In the genomic region with DNA sequence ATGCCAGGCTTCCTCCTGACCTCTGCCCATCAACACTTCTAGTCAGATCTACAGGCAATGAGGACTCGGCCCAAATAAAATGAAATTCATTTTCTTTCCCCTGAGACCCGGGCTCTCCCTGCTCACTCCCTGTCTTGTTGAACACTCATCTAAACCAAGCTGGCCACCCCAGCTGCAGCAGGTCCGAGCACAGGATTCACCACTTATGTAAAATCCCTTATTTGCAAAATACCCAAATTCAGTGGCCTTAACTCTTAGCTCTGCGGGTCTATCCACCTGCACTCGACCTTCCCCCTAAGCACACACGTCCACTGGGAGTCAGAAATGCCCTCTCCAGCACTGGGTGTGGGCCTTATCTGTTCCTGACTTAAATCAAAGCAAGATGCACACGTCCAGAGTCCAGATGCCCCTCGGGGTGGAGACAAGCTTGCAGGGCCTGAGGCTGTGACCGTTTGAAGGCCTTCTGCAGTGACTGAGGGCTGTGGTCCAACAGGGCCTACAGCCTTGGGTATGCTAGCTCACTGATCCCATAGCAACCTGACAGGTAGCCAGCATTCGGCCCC, we compare ENCODE assay signal across 24 mouse cellular contexts. TPM values are rescaled to one million over a fixed set of nuclear protein-coding genes. Genes with fewer than 3 reads are reported as not detected.
DNase-seq lines count a peak whose midpoint lies in the region; ATAC-seq and TF ChIP-seq lines count a peak whose summit lies in the region.
"Had no signal": no experiment of that assay in that cellular context is flagged by ENCODE, and none has a peak within 500 bp of the region (broad histone marks: within the 10 kb centered on the region; RNA-seq: fewer than 3 reads in every experiment).

No protein-coding gene starts in this region.

- no peak for ATAC-seq in heart, embryonic 13.5 days (ENCODE audit: extremely low read depth, insufficient number of reproducible peaks, low FRiP score, low TSS enrichment)
- peak; percentile 47; the same call in 1 of the 2 replicates for ATAC-seq in intestine, embryonic 15.5 days
- ATAC-seq in intestine, postnatal 0 days, result no peak
- no peak for ATAC-seq in cerebellum, adult (ENCODE audit: insufficient number of reproducible peaks, low FRiP score, low TSS enrichment)
- ATAC-seq: CD4-positive, CD25-positive, alpha-beta regulatory T cell, adult 4 months; forebrain, embryonic 13.5 days; forebrain, embryonic 16.5 days; Patski had no signal

- 57% methylated on average over 10 of the region's 10 CpGs for WGBS in heart, embryonic 13.5 days
- 58% methylated on average over 10 of the region's 10 CpGs for WGBS in intestine, embryonic 15.5 days
- 59% methylated on average over 10 of the region's 10 CpGs for WGBS in intestine, postnatal 0 days

- no peak overlapping the region for H3K4me3 ChIP-seq in heart, embryonic 13.5 days
- H3K4me3 ChIP-seq in intestine, embryonic 15.5 days (replicated peaks), result no peak overlapping the region
- H3K4me3 ChIP-seq in intestine, postnatal 0 days (ENCODE audit: low read depth, low read length), result no peak overlapping the region
- H3K4me3 ChIP-seq: forebrain, embryonic 10.5 days; forebrain, embryonic 13.5 days; heart, adult 2 months; hindbrain, embryonic 15.5 days had no signal

- peaks cover 8% of the 10 kb centered on the region; the same call in 1 of the 2 replicates for H3K36me3 ChIP-seq in heart, embryonic 13.5 days
- H3K36me3 ChIP-seq in intestine, embryonic 15.5 days, result no peaks in the 10 kb centered on the region
- H3K36me3 ChIP-seq in intestine, postnatal 0 days (ENCODE audit: control insufficient read depth, insufficient read depth), result peaks cover 17% of the 10 kb centered on the region
- H3K36me3 ChIP-seq: forebrain, embryonic 10.5 days; hindbrain, embryonic 15.5 days had no signal

- no peak for DNase-seq in heart, postnatal 10 days
- peak; percentile 46 for DNase-seq in MN1 (ENCODE audit: low spot score)
- DNase-seq: adrenal gland, adult 2 months; adrenal gland, postnatal 25 days; cerebellum, adult 18-20 months; cerebellum, adult 9-10 months; cerebellum, postnatal 14 days; gastrocnemius, postnatal 10 days; gastrocnemius, postnatal 36 days; heart, adult 2 months; heart, postnatal 14 days; heart, postnatal 4 days; kidney, adult 11 months; kidney, adult 8-10 months had no signal

- H3K27ac ChIP-seq in heart, embryonic 13.5 days (replicated peaks), result no peak overlapping the region
- no peak overlapping the region for H3K27ac ChIP-seq in intestine, embryonic 15.5 days
- H3K27ac ChIP-seq in intestine, postnatal 0 days (ENCODE audit: low read depth, low read length), result no peak overlapping the region
- H3K27ac ChIP-seq: forebrain, embryonic 10.5 days; forebrain, embryonic 13.5 days; heart, adult 2 months; hindbrain, embryonic 15.5 days had no signal

- no peaks in the 10 kb centered on the region for H3K9me3 ChIP-seq in heart, embryonic 13.5 days
- H3K9me3 ChIP-seq in intestine, embryonic 15.5 days, result no peaks in the 10 kb centered on the region
- H3K9me3 ChIP-seq in intestine, postnatal 0 days (ENCODE audit: control insufficient read depth), result no peaks in the 10 kb centered on the region
- H3K9me3 ChIP-seq: forebrain, embryonic 13.5 days; hindbrain, embryonic 15.5 days had no signal

- intact Hi-C loops in heart, postnatal 10 days (cut with DNase I), result no loop called here

- no peaks in the 10 kb centered on the region for H3K27me3 ChIP-seq in heart, embryonic 13.5 days (replicated peaks)
- no peaks in the 10 kb centered on the region for H3K27me3 ChIP-seq in intestine, embryonic 15.5 days (replicated peaks)
- H3K27me3 ChIP-seq in intestine, postnatal 0 days (replicated peaks; ENCODE audit: control insufficient read depth, insufficient read depth, low read length), result no peaks in the 10 kb centered on the region
- H3K27me3 ChIP-seq: forebrain, embryonic 13.5 days; hindbrain, embryonic 15.5 days; Patski had no signal

- H3K4me2 ChIP-seq in heart, embryonic 13.5 days, result no peak overlapping the region
- H3K4me2 ChIP-seq in intestine, embryonic 15.5 days (replicated peaks), result 0 out of 2 replicates have a peak overlapping the region, but pooled peaks have one; percentile 7
- H3K4me2 ChIP-seq in intestine, postnatal 0 days (replicated peaks; ENCODE audit: low read depth), result no peak overlapping the region
- H3K4me2 ChIP-seq: forebrain, embryonic 13.5 days; hindbrain, embryonic 15.5 days had no signal

- peaks cover 17% of the 10 kb centered on the region for H3K4me1 ChIP-seq in heart, embryonic 13.5 days
- H3K4me1 ChIP-seq in intestine, embryonic 15.5 days (replicated peaks), result peaks cover 12% of the 10 kb centered on the region; the same call in 1 of the 2 replicates
- no peaks in the 10 kb centered on the region; the same call in 1 of the 2 replicates for H3K4me1 ChIP-seq in intestine, postnatal 0 days (replicated peaks; ENCODE audit: control insufficient read depth, insufficient read depth, low read length)
- H3K4me1 ChIP-seq: forebrain, embryonic 10.5 days had no signal

- 0 out of 2 replicates have a peak overlapping the region, but pooled peaks have one; percentile 50 for H3K9ac ChIP-seq in heart, embryonic 13.5 days
- H3K9ac ChIP-seq in intestine, embryonic 15.5 days, result no peak overlapping the region
- no peak overlapping the region for H3K9ac ChIP-seq in intestine, postnatal 0 days (ENCODE audit: low read depth, low read length)
- H3K9ac ChIP-seq: forebrain, embryonic 13.5 days; hindbrain, embryonic 15.5 days had no signal

- TF ChIP-seq CTCF in intestine, postnatal 0 days (IDR thresholded peaks at IDR 0.05; ENCODE audit: low read depth), result no peak

RNA-seq across cellular contexts. Expression of a gene that starts 9.6 kb away (rescaled TPM):
- polyA plus RNA-seq in heart, embryonic 13.5 days (2015; fragmentation: Nextera tagmentation; extraction: Ambion mirVana), result 49.1 and 57.4 TPM in 2 replicates
- 10 to 100 TPM; 74.1 to 75.8 TPM for total RNA-seq in heart, postnatal 10 days (2021)
- 41.8 and 46.8 TPM in 2 replicates for polyA plus RNA-seq in intestine, embryonic 15.5 days (2015; fragmentation: Nextera tagmentation; extraction: Ambion mirVana)
- 45.0 and 46.4 TPM in 2 replicates for polyA plus RNA-seq in intestine, postnatal 0 days (2015; fragmentation: Nextera tagmentation; extraction: Ambion mirVana)
